Mouse (Mus musculus) neural tube, embryonic 13.5 days (tissue): ENCODE results near the gene Phc1. TPM values are rescaled to one million over a fixed set of nuclear protein-coding genes. Genes with fewer than 3 reads are reported as not detected.
A peak's percentile ranks its signal among the peaks of the same experiment; 100 is the strongest.
"Not testable (repeated sequence)": the region's sequence is repeated elsewhere in the genome, so short reads cannot be mapped to it uniquely, and the experiment has no call there.

Experiments used
- ATAC-seq: fragments of 200-750 bp; cut with Nextera tagmentation; 2 replicates; pipeline ENCODE4 v1.8.0; 2017; ENCODE audit warnings: low read depth, mild to moderate bottlenecking, moderate TSS enrichment, moderate library complexity
- H3K27ac ChIP-seq: fragments of 300-500 bp; sonication (generic); replicated peaks from 2 replicates; pipeline ENCODE4 v1.5.1; 2015; ENCODE audit warnings: moderate library complexity, mild to moderate bottlenecking, inconsistent platforms
- H3K27me3 ChIP-seq: fragments of 300-500 bp; sonication (generic); 2 replicates; pipeline ENCODE4 v1.6.1; 2015; ENCODE audit warnings: mild to moderate bottlenecking, inconsistent platforms
- H3K36me3 ChIP-seq: fragments of 300-500 bp; sonication (generic); 2 replicates; pipeline ENCODE4 v1.6.1; 2015; ENCODE audit warnings: mild to moderate bottlenecking, inconsistent platforms
- H3K4me1 ChIP-seq: fragments of 300-500 bp; sonication (generic); replicated peaks from 2 replicates; pipeline ENCODE4 v1.6.1; 2015; ENCODE audit warnings: inconsistent platforms
- H3K4me2 ChIP-seq: fragments of 300-500 bp; sonication (generic); 2 replicates; pipeline ENCODE4 v1.6.1; 2015; ENCODE audit warnings: inconsistent platforms, mild to moderate bottlenecking, moderate library complexity
- H3K4me3 ChIP-seq: fragments of 300-500 bp; sonication (generic); 2 replicates; pipeline ENCODE4 v1.5.1; 2015; ENCODE audit warnings: mild to moderate bottlenecking, inconsistent platforms
- H3K9ac ChIP-seq: fragments of 300-500 bp; sonication (generic); 2 replicates; pipeline ENCODE4 v1.6.1; 2015; ENCODE audit warnings: moderate library complexity, mild to moderate bottlenecking, inconsistent platforms
- H3K9me3 ChIP-seq: fragments of 300-500 bp; sonication (generic); 2 replicates; pipeline ENCODE4 v1.6.1; 2016; ENCODE audit warnings: inconsistent platforms
- WGBS: fragments of 180-500 bp; shearing (Covaris S2); methylation state at CpG from one replicate; pipeline ENCODE4 v1.1.7; 2015; 5-methylcytosine and 5-hydroxymethylcytosine counted together
- polyA plus RNA-seq: library from polyadenylated mRNA; unstranded; fragments of >200 nt; fragmentation: Nextera tagmentation; extraction: Ambion mirVana; gene quantifications from 2 replicates; pipeline ENCODE4 v1.2.1, GENCODE M21; 2015

Gene Phc1
- polyA plus RNA-seq, 1 experiment from 2014 or later, result 34.4 TPM

- WGBS, result 69% methylated on average over 9 of the region's 9 CpGs
- Histone ChIP-seq H3K9me3 (no peaks in the 10 kb centered on the region), H3K36me3 (no peaks in the 10 kb centered on the region), H3K27ac (no peak overlapping the region), H3K4me2 (no peak overlapping the region), H3K9ac (no peak overlapping the region), H3K4me1 (no peaks in the 10 kb centered on the region), H3K4me3 (no peak overlapping the region), H3K27me3 (no peaks in the 10 kb centered on the region)
- no peak for ATAC-seq
Observed at GRCm38 (mm10) chr6:122355909-122356308, 15.5 kb upstream of the Phc1 start.

DNA sequence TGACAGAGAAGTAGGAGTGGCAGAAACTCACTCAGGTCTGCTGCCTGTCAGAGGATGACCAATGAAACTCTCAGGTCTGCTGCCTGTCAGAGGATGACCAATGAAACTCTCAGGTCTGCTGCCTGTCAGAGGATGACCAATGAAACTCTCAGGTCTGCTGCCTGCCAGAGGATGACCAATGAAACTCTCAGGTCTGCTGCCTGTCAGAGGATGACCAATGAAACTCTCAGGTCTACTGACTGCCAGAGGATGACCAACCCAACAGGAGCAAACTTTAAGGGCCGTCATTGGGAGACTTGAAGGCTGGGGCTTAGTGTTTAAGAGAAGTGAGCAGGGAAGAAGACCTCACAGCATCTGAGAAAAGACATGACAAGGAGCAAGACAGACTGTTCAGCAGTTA is 7.0 kb upstream of the Phc1 start:
- H3K4me3 ChIP-seq, result not testable (repeated sequence)

GRCm38 (mm10) chr6:122346399-122346798 is 6.0 kb upstream of the Phc1 start:
- Histone ChIP-seq H3K9ac (no peak overlapping the region), H3K27me3 (no peaks in the 10 kb centered on the region), H3K27ac (no peak overlapping the region), H3K4me2 (no peak overlapping the region), H3K9me3 (no peaks in the 10 kb centered on the region), H3K4me3 (no peak overlapping the region), H3K4me1 (peaks cover under 1% of the 10 kb centered on the region), H3K36me3 (no peaks in the 10 kb centered on the region)
- 93% methylated on average over 7 of the region's 7 CpGs for WGBS
- ATAC-seq, result no peak

More for the DNA sequence above, 7.0 kb upstream of the Phc1 start:
- H3K27ac ChIP-seq, H3K36me3 ChIP-seq, ATAC-seq, H3K4me2 ChIP-seq, H3K9ac ChIP-seq, H3K4me1 ChIP-seq, H3K27me3 ChIP-seq, H3K9me3 ChIP-seq: not testable (repeated sequence)
- 77% methylated on average over 1 of the region's 1 CpGs for WGBS

DNA sequence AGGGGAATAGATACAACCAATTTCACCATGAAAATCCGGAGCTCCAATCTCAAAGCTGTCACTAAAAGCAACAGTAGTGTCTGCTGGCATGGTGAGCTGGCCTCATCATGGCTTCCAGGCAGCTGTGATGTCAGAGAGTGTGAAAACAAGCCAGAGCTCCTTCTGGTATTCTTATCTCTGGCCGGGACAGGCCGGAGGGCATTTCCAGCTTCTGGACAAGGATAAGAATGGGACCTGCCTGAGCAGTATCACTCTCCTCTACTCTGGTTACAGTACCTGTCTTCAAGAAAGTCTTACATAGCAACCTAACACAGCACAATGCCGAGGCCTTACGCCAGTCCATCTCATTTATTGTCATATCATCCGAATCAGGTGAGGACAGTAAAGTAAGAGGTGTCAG is 5.4 kb upstream of the Phc1 start:
- Histone ChIP-seq H3K9ac (no peak overlapping the region), H3K4me1 (peaks cover 8% of the 10 kb centered on the region), H3K4me3 (no peak overlapping the region), H3K9me3 (no peaks in the 10 kb centered on the region), H3K27ac (no peak overlapping the region), H3K27me3 (no peaks in the 10 kb centered on the region), H3K4me2 (no peak overlapping the region), H3K36me3 (no peaks in the 10 kb centered on the region)
- 89% methylated on average over 6 of the region's 6 CpGs for WGBS
- no peak for ATAC-seq

DNA sequence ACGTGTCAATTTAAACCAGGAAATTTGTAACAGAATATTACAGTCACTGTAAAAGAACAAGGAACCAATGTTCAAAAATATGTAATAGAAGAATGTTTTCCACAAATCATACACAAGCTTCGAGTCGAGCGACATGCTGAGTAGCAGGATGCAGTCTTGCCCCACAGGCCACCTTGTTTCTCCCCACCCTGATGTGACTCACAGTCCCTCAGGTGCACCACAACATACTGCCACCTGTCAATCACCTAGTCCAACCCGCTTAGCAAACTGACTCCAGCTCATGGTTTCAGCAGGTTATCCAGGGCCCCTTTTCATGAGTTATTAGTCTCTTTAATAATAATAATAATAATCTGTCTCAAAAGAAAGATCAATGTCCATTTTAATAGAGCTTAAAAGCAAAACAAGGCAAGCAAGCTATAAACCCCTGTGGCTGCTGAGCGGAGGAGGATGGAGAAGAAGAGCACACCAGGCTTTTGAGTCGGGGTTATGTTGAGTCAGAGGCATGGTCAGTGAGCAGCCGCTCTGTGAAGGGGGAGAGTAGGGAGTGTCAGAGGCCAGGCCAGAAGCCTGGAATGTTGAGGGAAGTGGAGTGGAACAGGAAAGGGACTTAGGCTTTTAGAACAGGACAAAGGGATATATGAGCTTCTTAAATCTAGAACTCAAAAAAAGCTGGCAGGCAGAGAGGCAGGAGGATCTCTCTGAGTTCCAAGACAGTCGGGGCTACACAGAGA is 4.2 kb upstream of the Phc1 start:
- Histone ChIP-seq H3K27me3 (no peaks in the 10 kb centered on the region), H3K9ac (no peak overlapping the region)

DNA sequence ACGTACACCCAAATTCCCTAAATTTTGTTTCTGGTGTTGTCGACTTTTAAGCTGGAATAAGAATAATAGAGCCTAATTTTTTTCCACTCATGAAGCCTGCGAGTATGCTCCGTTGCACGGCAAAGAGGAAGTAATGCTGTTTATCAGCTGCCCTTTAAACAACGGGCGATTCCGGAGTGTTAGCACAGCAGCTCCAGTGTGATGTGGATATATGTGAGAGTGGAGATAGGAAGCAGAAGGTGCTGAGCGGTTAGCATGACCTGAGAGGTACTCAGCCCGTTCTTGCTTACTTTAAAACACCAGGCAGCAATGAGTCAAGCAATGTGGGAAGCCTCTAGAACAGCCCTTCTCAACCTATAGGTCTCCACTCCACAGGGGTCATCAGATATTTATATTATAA is 3.4 kb upstream of the Phc1 start:
- no peak overlapping the region for H3K27ac ChIP-seq
- H3K4me3 ChIP-seq, result no peak overlapping the region
- no peak for ATAC-seq
- H3K27me3 ChIP-seq, result no peaks in the 10 kb centered on the region
- H3K9ac ChIP-seq, result no peak overlapping the region
- no peaks in the 10 kb centered on the region for H3K9me3 ChIP-seq
- H3K4me1 ChIP-seq, result peaks cover 12% of the 10 kb centered on the region
- H3K36me3 ChIP-seq, result no peaks in the 10 kb centered on the region
- no peak overlapping the region for H3K4me2 ChIP-seq
- 73% methylated on average over 10 of the region's 10 CpGs for WGBS

More for the DNA sequence above, 4.2 kb upstream of the Phc1 start:
- no peak for ATAC-seq
- Histone ChIP-seq H3K4me3 (no peak overlapping the region), H3K27ac (no peak overlapping the region), H3K4me2 (no peak overlapping the region), H3K36me3 (no peaks in the 10 kb centered on the region), H3K4me1 (peaks cover 10% of the 10 kb centered on the region), H3K9me3 (no peaks in the 10 kb centered on the region)
- 68% methylated on average over 9 of the region's 9 CpGs for WGBS

DNA sequence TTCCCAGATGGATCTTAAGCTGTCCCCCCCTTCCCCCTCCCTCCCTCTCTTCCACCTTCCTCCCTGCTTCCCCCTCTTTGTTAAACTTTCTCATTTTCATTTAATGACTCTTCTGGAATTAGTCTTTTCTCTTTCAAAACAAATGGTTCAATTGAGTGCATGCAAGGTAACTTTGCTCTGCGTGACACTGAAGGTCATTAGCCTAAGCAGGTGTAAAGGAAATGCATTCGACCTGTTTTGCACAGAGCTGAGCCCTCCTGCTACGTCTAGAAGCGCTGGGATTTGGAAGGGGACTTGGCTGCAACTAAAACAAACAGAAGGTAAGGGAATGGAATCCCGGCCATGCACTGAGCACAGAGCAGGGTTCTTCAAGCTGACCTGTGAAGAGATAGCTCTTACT is 1.8 kb upstream of the Phc1 start:
- H3K9ac ChIP-seq, result no peak overlapping the region
- H3K27ac ChIP-seq, result no peak overlapping the region
- no peaks in the 10 kb centered on the region for H3K36me3 ChIP-seq
- no peak overlapping the region for H3K4me3 ChIP-seq
- no peaks in the 10 kb centered on the region for H3K9me3 ChIP-seq
- WGBS, result 17% methylated on average over 5 of the region's 5 CpGs
- H3K27me3 ChIP-seq, result no peaks in the 10 kb centered on the region
- peaks cover 28% of the 10 kb centered on the region for H3K4me1 ChIP-seq
- ATAC-seq, result no peak
- H3K4me2 ChIP-seq, result no peak overlapping the region

DNA sequence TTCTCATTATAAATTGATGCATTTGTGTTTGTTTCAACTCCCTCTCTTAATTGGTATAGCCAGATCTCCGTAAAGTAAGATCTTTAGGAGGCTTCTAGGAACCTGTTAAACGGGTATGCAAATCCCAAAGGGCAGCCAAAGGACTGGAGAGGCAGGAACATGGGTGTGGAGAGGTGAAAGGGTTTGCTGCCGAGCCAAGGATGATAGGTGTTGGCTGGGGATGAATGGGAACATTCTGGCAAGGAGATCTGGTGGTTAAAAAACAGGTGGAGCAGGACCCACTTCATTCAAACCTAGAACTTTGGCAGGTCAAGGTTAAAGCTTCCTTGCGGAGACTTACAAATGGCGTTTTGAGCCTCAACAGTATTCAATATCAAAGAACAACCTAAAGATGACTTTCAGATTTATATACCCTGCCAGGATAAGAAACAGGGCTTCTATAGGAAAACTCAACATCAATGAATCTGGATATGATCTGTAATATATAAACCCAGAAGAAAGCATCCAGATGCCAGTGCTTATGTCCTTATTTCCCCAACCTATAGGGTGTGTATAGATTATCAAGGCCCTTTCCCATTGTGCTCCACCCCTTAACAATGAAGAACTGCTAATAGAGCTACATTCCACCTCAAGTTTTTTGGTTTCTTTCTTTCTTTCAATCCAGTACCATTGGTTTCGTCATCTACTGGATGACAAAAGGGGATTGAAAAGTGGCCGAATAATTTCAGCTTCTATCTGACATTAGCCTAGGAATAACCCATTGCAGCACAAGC is 863 bp upstream of the Phc1 start:
- Histone ChIP-seq H3K27ac (peak overlapping the region; percentile 99), H3K27me3 (no peaks in the 10 kb centered on the region), H3K4me2 (peak overlapping the region; percentile 65), H3K9me3 (no peaks in the 10 kb centered on the region), H3K9ac (peak overlapping the region; percentile 90), H3K36me3 (peaks cover 6% of the 10 kb centered on the region), H3K4me1 (peaks cover 33% of the 10 kb centered on the region), H3K4me3 (peak overlapping the region; percentile 71)
- ATAC-seq, result no peak
- WGBS, result 35% methylated on average over 7 of the region's 7 CpGs

- Histone ChIP-seq H3K4me2 (peak overlapping the region; percentile 65), H3K9ac (peak overlapping the region; percentile 90), H3K36me3 (peaks cover 18% of the 10 kb centered on the region), H3K4me1 (peaks cover 33% of the 10 kb centered on the region), H3K9me3 (no peaks in the 10 kb centered on the region), H3K4me3 (peak overlapping the region; percentile 71), H3K27me3 (no peaks in the 10 kb centered on the region), H3K27ac (peak overlapping the region; percentile 99)
- 3% methylated on average over 35 of the region's 71 CpGs for WGBS
- ATAC-seq, result peak; percentile 92
Observed at GRCm38 (mm10) chr6:122339648-122340341, 566 bp downstream of the Phc1 start.

DNA sequence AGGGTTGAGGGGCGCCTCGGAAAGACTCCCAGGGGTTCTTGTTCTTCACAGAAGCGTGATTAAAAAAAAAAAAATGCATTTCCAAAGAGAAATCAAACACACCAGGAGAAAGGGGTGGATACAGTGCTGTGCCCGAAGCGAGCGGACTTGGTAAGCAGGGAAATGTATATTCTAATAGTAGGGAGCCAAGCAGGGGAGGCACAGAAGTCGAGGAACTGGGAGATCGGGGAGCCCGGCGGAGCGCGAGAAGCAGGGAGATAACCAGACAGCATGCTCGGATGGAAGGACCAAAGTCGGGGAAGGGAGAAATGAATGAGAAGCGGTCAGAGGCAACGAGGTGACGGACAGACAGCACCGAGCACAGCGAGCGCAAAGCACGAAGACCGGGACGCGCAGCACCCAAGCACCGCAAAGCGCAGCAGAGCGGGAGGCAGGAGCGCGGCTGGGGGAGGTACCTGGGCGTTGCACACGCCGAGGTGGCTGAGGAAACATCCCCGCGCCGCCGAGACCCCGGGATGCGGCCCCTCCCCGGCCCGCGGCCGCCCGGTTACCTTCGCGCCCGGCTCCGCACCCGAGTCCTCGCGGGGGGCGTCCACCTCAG is 1.2 kb downstream of the Phc1 start:
- peak overlapping the region; percentile 90 for H3K9ac ChIP-seq
- WGBS, result under 1% methylated on average over 35 of the region's 51 CpGs
- peak overlapping the region; percentile 99 for H3K27ac ChIP-seq
- peaks cover 33% of the 10 kb centered on the region for H3K4me1 ChIP-seq
- H3K9me3 ChIP-seq, result no peaks in the 10 kb centered on the region
- peaks cover 25% of the 10 kb centered on the region for H3K36me3 ChIP-seq
- peak overlapping the region; percentile 71 for H3K4me3 ChIP-seq
- peak; percentile 82 for ATAC-seq
- H3K27me3 ChIP-seq, result no peaks in the 10 kb centered on the region
- peak overlapping the region; percentile 71 for H3K4me2 ChIP-seq

- WGBS, result 56% methylated on average over 6 of the region's 6 CpGs
- no peak overlapping the region for H3K27ac ChIP-seq
- no peaks in the 10 kb centered on the region for H3K27me3 ChIP-seq
- H3K9me3 ChIP-seq, result no peaks in the 10 kb centered on the region
- H3K4me1 ChIP-seq, result peaks cover 33% of the 10 kb centered on the region
- H3K36me3 ChIP-seq, result peaks cover 41% of the 10 kb centered on the region
- H3K4me2 ChIP-seq, result 0 out of 2 replicates have a peak overlapping the region, but pooled peaks have one; percentile 71
- ATAC-seq, result no peak
- peak overlapping the region; percentile 41; the same call in 1 of the 2 replicates for H3K9ac ChIP-seq
- no peak overlapping the region for H3K4me3 ChIP-seq
Observed at GRCm38 (mm10) chr6:122337546-122337945, 2.8 kb downstream of the Phc1 start.
